Mouse (Mus musculus) myocyte (in vitro differentiated cells): ENCODE measurements around the gene Ms4a10. TPM values are rescaled to one million over a fixed set of nuclear protein-coding genes. Genes with fewer than 3 reads are reported as not detected.
A peak's percentile ranks its signal among the peaks of the same experiment; 100 is the strongest.

ENCODE experiments used
- H3K27me3 ChIP-seq: one replicate; pipeline ENCODE4 v1.6.1; 2011; ENCODE audit not compliant: control insufficient read depth, insufficient read depth, insufficient read length
- H3K36me3 ChIP-seq: one replicate; pipeline ENCODE4 v1.6.1; 2011; ENCODE audit not compliant: control insufficient read depth, insufficient read depth
- H3K4me2 ChIP-seq: one replicate; pipeline ENCODE4 v1.6.1; 2011; ENCODE audit warnings: low read depth, control low read depth
- H3K4me3 ChIP-seq: one replicate; pipeline ENCODE4 v1.5.1; 2011; ENCODE audit warnings: mild to moderate bottlenecking, control low read depth, moderate library complexity
- H3K79me2 ChIP-seq: one replicate; pipeline ENCODE4 v1.6.1; 2011; ENCODE audit not compliant: control insufficient read depth, insufficient read depth
- H3ac ChIP-seq: one replicate; pipeline ENCODE4 v1.6.1; 2011; ENCODE audit not compliant: control insufficient read depth, insufficient read length
- CEBPB ChIP-seq: IDR thresholded peaks from 2 replicates; pipeline ENCODE4 v1.6.1; 2011; ENCODE audit warnings: mild to moderate bottlenecking, moderate library complexity; ENCODE audit not compliant: poor library complexity, insufficient read depth, severe bottlenecking
- E2F4 ChIP-seq: IDR thresholded peaks from one replicate; pipeline ENCODE4 v1.6.1; 2011; ENCODE audit warnings: mild to moderate bottlenecking, control low read depth, moderate library complexity; ENCODE audit not compliant: insufficient read depth
- MAX ChIP-seq: IDR thresholded peaks from one replicate; pipeline ENCODE4 v1.6.1; 2011; ENCODE audit warnings: low read depth, mild to moderate bottlenecking, control low read depth
- MYOD1 ChIP-seq, 3 experiments: IDR thresholded peaks; one replicate each; pipeline ENCODE4 v1.6.1; 2011; ENCODE audit warnings: control low read depth in 2 of 3, low read depth in 2 of 3, mild to moderate bottlenecking in 2 of 3, moderate library complexity in 1 of 3; ENCODE audit not compliant: insufficient read length in 2 of 3, control insufficient read depth in 1 of 3
- MYOG ChIP-seq, 3 experiments: IDR thresholded peaks; one replicate each; pipeline ENCODE4 v1.6.1; 2011; ENCODE audit warnings: control low read depth in 2 of 3, low read depth in 2 of 3, mild to moderate bottlenecking in 2 of 3; ENCODE audit not compliant: insufficient read length in 2 of 3, control insufficient read depth in 1 of 3, insufficient read depth in 1 of 3
- POLR2A ChIP-seq: IDR thresholded peaks from one replicate; pipeline ENCODE4 v1.6.1; 2011; ENCODE audit warnings: low read depth, mild to moderate bottlenecking, control low read depth, moderate library complexity; ENCODE audit not compliant: insufficient read length
- POLR2AphosphoS2 ChIP-seq: IDR thresholded peaks from one replicate; pipeline ENCODE4 v1.6.1; 2011; ENCODE audit warnings: low read depth, control low read depth; ENCODE audit not compliant: insufficient read length
- REST ChIP-seq: IDR thresholded peaks from one replicate; pipeline ENCODE4 v1.6.1; 2011; ENCODE audit warnings: mild to moderate bottlenecking, control low read depth, moderate library complexity; ENCODE audit not compliant: insufficient read depth, insufficient read length
- SRF ChIP-seq: IDR thresholded peaks from one replicate; pipeline ENCODE4 v1.6.1; 2011; ENCODE audit warnings: low read depth; ENCODE audit not compliant: control insufficient read depth, insufficient read length
- TCF12 ChIP-seq: IDR thresholded peaks from one replicate; pipeline ENCODE4 v1.6.1; 2011; ENCODE audit warnings: mild to moderate bottlenecking, control low read depth; ENCODE audit not compliant: poor library complexity, insufficient read depth, severe bottlenecking
- TCF3 ChIP-seq: IDR thresholded peaks from one replicate; pipeline ENCODE4 v1.6.1; 2011; ENCODE audit warnings: low read depth, control low read depth; ENCODE audit not compliant: insufficient read length
- USF1 ChIP-seq: IDR thresholded peaks from one replicate; pipeline ENCODE4 v1.6.1; 2011; ENCODE audit warnings: low read depth, mild to moderate bottlenecking, control low read depth, moderate library complexity
- polyA plus RNA-seq: library from polyadenylated mRNA; unstranded; fragments of >200 nt; fragmentation: generic; extraction: Trizol; gene quantifications from one replicate; pipeline ENCODE4 v1.2.1, GENCODE M21; 2012; ENCODE audit warnings: missing spikeins

Gene Ms4a10
- polyA plus RNA-seq, 1 experiment, result 0.30 TPM

DNA sequence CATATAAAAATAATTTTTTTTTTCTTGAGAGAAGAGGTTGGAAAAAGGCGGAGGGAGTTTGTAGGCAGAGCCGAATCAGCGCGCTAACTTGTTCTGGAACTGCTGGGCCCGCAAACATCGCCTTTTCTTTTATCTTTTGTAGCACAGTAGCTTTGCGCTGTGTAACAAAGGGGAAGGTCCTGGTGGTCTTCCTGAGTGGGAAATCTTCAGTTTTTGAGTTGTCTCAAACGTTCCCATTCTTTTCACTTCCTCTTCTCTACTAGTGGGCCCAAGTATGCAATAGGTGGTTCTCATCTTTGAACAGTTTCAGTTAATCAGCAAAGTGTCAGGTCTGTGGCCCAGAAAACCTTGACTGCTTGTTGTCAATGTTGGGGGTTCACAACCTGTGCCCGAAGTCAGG is 24.9 kb downstream of the Ms4a10 start:
- Histone ChIP-seq H3K79me2 (peaks cover 30% of the 10 kb centered on the region), H3ac (no peak overlapping the region), H3K4me3 (peak overlapping the region; percentile 95), H3K36me3 (no peaks in the 10 kb centered on the region), H3K27me3 (no peaks in the 10 kb centered on the region), H3K4me2 (peak overlapping the region; percentile 86)
- TF ChIP-seq CEBPB, result no peak

DNA sequence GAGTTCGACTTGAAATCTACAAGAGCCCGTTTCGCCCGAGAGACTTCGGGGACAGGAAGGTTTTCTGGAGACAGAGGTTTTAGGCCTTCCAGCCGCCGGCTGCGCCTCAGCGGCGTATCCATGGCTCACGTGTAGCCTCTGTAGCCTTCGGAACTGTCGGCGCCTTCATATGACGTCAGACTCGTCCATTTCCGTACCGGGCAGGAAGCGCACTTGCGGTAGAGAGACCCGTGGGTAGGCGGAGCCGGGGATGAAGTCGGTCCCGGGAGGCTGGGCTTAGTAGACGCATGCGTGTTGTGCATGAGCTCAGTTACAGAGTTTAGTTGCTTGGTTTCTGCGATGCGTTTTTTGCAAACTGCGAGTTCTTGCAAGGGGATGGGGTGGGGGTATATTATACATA is 25.4 kb downstream of the Ms4a10 start, which contains the start of gene Ccdc86:
Gene Ccdc86, minus strand, starts transcription at position 155 of the 400 bp plus-strand sequence.
- H3K4me3 ChIP-seq, result peak within 1 kb of the TSS; percentile 95
- H3K4me2 ChIP-seq, result peak within 1 kb of the TSS; percentile 86
- H3ac ChIP-seq, result peak within 1 kb of the TSS; percentile 34
- no peaks in the 10 kb centered on the region for H3K27me3 ChIP-seq
- TF ChIP-seq USF1 (peak; percentile 58), MYOD1 (IDR thresholded peaks at IDR 0.05; ENCODE audit: control insufficient read depth in 1 of 3, insufficient read length in 2 of 3, low read depth in 2 of 3) (no peak), CEBPB (no peak), TCF12 (no peak), TCF3 (no peak), REST (no peak), MYOG (IDR thresholded peaks at IDR 0.05; ENCODE audit: control insufficient read depth in 1 of 3, insufficient read depth in 1 of 3, insufficient read length in 2 of 3, low read depth in 2 of 3) (no peak), POLR2AphosphoS2 (peak; percentile 75), SRF (peak; percentile 74), MAX (peak; percentile 91), POLR2A (peak; percentile 74), E2F4 (no peak)
- peaks cover 30% of the 10 kb centered on the region for H3K79me2 ChIP-seq
- no peaks in the 10 kb centered on the region for H3K36me3 ChIP-seq

DNA sequence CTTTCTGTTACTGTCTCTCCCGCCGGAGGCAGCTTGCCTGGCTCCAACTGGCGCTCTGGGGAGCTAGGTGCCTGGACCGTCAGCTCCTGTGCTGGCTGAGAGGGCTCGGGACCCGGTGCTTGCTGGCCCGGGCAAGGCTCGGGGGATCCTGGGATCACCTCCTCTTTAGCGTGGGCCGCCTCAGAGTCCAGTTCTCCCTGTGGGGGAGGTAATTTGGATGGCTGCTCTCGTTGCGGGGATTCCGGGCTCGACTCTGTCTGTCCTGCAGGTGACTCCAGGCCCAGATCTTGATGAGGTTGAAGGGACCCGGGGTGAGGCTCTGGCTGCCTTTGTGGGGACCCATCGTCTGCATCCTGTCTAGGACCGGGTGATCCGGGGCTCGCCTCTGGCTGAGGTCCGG is 26.1 kb downstream of the Ms4a10 start:
- Histone ChIP-seq H3K36me3 (no peaks in the 10 kb centered on the region), H3K79me2 (peaks cover 30% of the 10 kb centered on the region), H3K27me3 (no peaks in the 10 kb centered on the region), H3ac (peak overlapping the region; percentile 34), H3K4me3 (peak overlapping the region; percentile 95), H3K4me2 (peak overlapping the region; percentile 82)
- no peak for TF ChIP-seq MAX
- TF ChIP-seq TCF12, result no peak
- TF ChIP-seq POLR2A, result no peak
- TF ChIP-seq E2F4, result no peak
- TF ChIP-seq CEBPB, result no peak
- TF ChIP-seq USF1, result no peak
- TF ChIP-seq TCF3, result no peak
- no peak for TF ChIP-seq MYOG (IDR thresholded peaks at IDR 0.05; ENCODE audit: control insufficient read depth in 1 of 3, insufficient read depth in 1 of 3, insufficient read length in 2 of 3, low read depth in 2 of 3)
- TF ChIP-seq POLR2AphosphoS2, result no peak
- TF ChIP-seq SRF, result no peak
- TF ChIP-seq REST, result no peak
- TF ChIP-seq MYOD1 (IDR thresholded peaks at IDR 0.05; ENCODE audit: control insufficient read depth in 1 of 3, insufficient read length in 2 of 3, low read depth in 2 of 3), result no peak

DNA sequence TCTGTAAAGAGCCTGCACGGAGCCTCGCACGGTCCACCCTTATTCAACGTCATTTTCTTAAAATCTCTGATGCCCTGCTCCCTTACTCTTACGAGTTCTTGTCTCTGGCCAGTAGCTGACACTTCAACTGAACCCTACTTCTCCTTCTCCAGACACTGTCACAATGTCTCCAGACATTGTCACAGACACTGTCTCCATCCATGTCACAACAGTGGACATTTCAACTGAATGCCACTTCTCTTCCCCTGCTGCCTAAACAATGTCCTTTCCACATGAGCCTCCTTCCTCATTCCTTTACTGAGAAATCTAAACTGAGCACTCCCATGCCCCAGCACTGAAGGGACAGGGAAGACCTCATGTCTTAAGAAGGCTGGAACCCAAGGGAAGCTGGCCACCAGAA is 27.3 kb downstream of the Ms4a10 start:
- H3K27me3 ChIP-seq, result no peaks in the 10 kb centered on the region
- TF ChIP-seq MAX, result no peak
- H3ac ChIP-seq, result peak overlapping the region; percentile 34

DNA sequence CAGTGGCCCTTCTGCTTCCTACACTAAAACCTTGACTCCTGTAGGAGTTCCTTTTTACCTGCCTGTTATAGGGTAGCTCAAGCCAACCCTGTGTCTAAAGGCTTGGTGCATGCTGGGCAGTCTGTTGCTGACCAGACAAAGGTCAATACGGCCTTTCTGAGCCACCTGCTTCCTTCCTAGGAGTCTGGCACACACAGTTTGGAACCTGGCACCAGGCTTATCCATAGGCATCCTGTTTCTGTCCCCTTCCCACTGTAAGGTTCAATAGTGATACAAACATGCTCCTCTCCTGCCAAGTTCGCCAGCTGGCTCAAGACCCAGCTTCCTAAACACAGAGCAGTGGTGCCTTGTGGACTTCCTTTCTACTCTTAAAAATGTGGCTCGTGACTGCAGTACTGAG is 28.0 kb downstream of the Ms4a10 start:
- TF ChIP-seq POLR2AphosphoS2, result no peak
- Histone ChIP-seq H3K27me3 (no peaks in the 10 kb centered on the region), H3ac (no peak overlapping the region), H3K36me3 (peaks cover 14% of the 10 kb centered on the region), H3K79me2 (peaks cover 30% of the 10 kb centered on the region), H3K4me3 (peak overlapping the region; percentile 95), H3K4me2 (peak overlapping the region; percentile 82)

More for the DNA sequence above, 27.3 kb downstream of the Ms4a10 start:
- H3K36me3 ChIP-seq, result peaks cover 7% of the 10 kb centered on the region
- H3K4me3 ChIP-seq, result peak overlapping the region; percentile 95
- H3K79me2 ChIP-seq, result peaks cover 30% of the 10 kb centered on the region
- H3K4me2 ChIP-seq, result peak overlapping the region; percentile 82

DNA sequence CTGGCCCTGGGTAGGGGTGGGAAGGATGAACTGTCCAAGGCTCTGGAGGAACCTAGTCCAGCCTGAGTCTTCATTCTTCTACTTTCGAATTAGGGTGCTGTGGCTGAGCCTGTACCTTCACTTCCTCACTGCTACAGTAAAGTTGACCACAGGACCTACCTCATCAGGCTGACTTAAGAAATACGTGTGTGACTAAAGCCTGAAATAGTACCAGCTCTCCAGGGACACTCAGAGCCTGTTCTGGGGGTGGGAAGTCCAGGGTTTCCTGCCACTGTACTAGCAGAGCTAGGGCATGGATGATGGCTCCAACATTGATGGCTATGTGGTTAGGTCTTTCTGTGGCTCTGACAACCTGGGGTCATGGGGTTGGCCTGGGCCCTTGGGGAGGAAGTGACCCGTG is 30.5 kb downstream of the Ms4a10 start:
- Histone ChIP-seq H3K79me2 (peaks cover 30% of the 10 kb centered on the region), H3K4me3 (no peak overlapping the region), H3K36me3 (peaks cover 19% of the 10 kb centered on the region), H3K4me2 (no peak overlapping the region), H3K27me3 (no peaks in the 10 kb centered on the region), H3ac (no peak overlapping the region)
- no peak for TF ChIP-seq MYOD1 (IDR thresholded peaks at IDR 0.05; ENCODE audit: control insufficient read depth in 1 of 3, insufficient read length in 2 of 3, low read depth in 2 of 3)
- no peak for TF ChIP-seq SRF
- TF ChIP-seq USF1, result no peak
- no peak for TF ChIP-seq E2F4
- TF ChIP-seq POLR2A, result no peak
- TF ChIP-seq POLR2AphosphoS2, result no peak
- TF ChIP-seq MAX, result no peak
- TF ChIP-seq REST, result no peak
- TF ChIP-seq CEBPB, result no peak
- TF ChIP-seq MYOG (IDR thresholded peaks at IDR 0.05; ENCODE audit: control insufficient read depth in 1 of 3, insufficient read depth in 1 of 3, insufficient read length in 2 of 3, low read depth in 2 of 3), result no peak
